Mouse (Mus musculus) heart, embryonic 15.5 days (tissue): Measurements from ENCODE around the gene Tarm1. TPM values are rescaled to one million over a fixed set of nuclear protein-coding genes. Genes with fewer than 3 reads are reported as not detected.
A peak's percentile ranks its signal among the peaks of the same experiment; 100 is the strongest.

Experiments used
- ATAC-seq: fragments of 200-750 bp; cut with Nextera tagmentation; replicated peaks from 2 replicates; pipeline ENCODE4 v1.8.0; 2017; ENCODE audit warnings: low read depth, moderate TSS enrichment; ENCODE audit not compliant: insufficient number of reproducible peaks, insufficient read depth, low FRiP score
- H3K27ac ChIP-seq: fragments of 300-500 bp; sonication (generic); 2 replicates; pipeline ENCODE4 v1.5.1; 2015; ENCODE audit warnings: mild to moderate bottlenecking, inconsistent platforms
- H3K27me3 ChIP-seq: fragments of 300-500 bp; sonication (generic); 2 replicates; pipeline ENCODE4 v1.6.1; 2015; ENCODE audit warnings: inconsistent platforms
- H3K36me3 ChIP-seq: fragments of 300-500 bp; sonication (generic); 2 replicates; pipeline ENCODE4 v1.6.1; 2015; ENCODE audit warnings: mild to moderate bottlenecking, inconsistent platforms
- H3K4me1 ChIP-seq: fragments of 300-500 bp; sonication (generic); replicated peaks from 2 replicates; pipeline ENCODE4 v1.6.1; 2015; ENCODE audit warnings: inconsistent platforms
- H3K4me2 ChIP-seq: fragments of 300-500 bp; sonication (generic); 2 replicates; pipeline ENCODE4 v1.6.1; 2015; ENCODE audit warnings: inconsistent platforms, mild to moderate bottlenecking, moderate library complexity
- H3K4me3 ChIP-seq: fragments of 300-500 bp; sonication (generic); 2 replicates; pipeline ENCODE4 v1.5.1; 2015; ENCODE audit warnings: mild to moderate bottlenecking, inconsistent platforms
- H3K9ac ChIP-seq: fragments of 300-500 bp; sonication (generic); 2 replicates; pipeline ENCODE4 v1.6.1; 2015; ENCODE audit warnings: mild to moderate bottlenecking, inconsistent platforms
- H3K9me3 ChIP-seq: fragments of 300-500 bp; sonication (generic); replicated peaks from 2 replicates; pipeline ENCODE4 v1.6.1; 2016; ENCODE audit warnings: inconsistent platforms
- WGBS: fragments of 180-500 bp; shearing (Covaris S2); methylation state at CpG from one replicate; pipeline ENCODE4 v1.1.7; 2015; ENCODE audit warnings: mixed read lengths; 5-methylcytosine and 5-hydroxymethylcytosine counted together
- polyA plus RNA-seq: library from polyadenylated mRNA; unstranded; fragments of >200 nt; fragmentation: Nextera tagmentation; extraction: Ambion mirVana; gene quantifications from 2 replicates; pipeline ENCODE4 v1.2.1, GENCODE M21; 2015

Gene Tarm1
- polyA plus RNA-seq, 1 experiment from 2014 or later = not detected

DNA sequence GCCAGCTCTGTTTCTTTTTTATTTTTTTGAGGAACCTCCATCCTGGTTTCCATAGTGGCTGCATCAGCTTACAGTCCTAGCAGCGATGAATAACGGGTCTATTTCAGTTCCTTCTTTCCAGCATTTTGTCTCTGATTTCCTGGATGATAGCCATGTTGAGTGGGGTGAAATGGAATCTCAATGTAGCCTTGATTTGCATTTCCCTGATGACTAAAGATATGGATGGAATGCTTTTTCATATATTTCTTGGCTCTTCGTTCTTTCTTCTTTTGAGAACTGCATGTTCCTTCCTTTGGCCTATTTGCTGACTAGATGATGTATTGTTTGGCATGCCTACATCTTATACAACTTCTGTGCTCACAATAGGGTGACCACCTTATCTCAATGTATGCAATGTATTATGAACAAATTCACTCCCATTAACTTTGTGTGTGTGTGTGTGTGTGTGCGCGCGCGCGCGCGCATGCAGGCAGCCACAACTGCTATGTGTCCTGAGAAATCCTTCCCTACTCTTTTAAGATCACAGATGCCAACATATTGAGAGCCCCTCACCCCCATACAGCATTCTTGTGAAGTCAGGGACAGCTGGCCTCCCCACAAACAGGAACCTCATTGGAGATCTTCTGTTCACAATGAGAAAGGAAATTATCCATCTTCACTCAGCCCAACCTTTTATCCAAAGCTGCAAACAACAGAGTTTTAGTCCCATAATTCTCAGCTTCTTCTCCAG is 45.1 kb downstream of the Tarm1 start:
- H3K27ac ChIP-seq = no peak overlapping the region
- no peak overlapping the region for H3K9ac ChIP-seq
- WGBS = 85% methylated on average over 10 of the region's 10 CpGs
- ATAC-seq = no peak
- H3K36me3 ChIP-seq = no peaks in the 10 kb centered on the region
- H3K4me2 ChIP-seq = no peak overlapping the region
- no peak overlapping the region for H3K4me3 ChIP-seq
- no peaks in the 10 kb centered on the region for H3K9me3 ChIP-seq
- no peaks in the 10 kb centered on the region for H3K4me1 ChIP-seq
- H3K27me3 ChIP-seq = no peaks in the 10 kb centered on the region

DNA sequence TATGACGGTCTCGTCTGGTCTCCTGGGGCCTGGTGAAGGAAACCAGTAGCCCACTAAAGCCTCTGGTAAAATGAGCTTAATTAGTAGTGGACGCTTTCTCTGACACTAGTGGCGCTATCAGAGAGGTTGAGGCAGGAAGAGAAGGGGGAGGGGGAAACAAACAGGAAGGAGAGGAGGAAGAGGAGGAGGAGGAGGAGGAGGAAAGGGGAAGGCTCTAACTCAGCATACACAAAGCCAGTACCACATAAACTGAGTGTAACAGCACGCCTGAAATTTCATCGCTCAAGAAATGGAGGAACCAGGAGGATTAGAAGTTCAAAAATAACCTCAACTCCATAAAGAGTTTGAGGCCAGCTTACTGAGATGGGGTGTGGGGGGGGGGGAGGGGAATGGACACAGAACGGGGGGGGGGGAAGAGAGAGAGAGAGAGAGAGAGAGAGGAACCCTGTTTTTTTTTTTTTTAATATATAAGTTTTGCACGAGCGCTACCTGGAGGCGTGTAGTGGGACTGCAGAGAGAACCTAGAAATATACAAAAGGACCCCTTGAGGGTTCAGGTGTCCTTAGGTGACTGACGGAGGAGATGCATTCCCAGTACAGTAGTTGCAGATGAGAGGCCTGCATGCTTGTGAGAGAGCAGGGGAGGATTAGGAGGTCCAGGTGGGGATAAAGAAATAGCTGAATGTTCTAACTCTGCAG is 48.8 kb downstream of the Tarm1 start:
- WGBS = 49% methylated on average over 11 of the region's 11 CpGs

GRCm38 (mm10) chr7:3452821-3453485 is 49.5 kb downstream of the Tarm1 start:
- H3K27ac ChIP-seq = no peak overlapping the region
- ATAC-seq = no peak
- H3K4me3 ChIP-seq = no peak overlapping the region
- no peaks in the 10 kb centered on the region for H3K36me3 ChIP-seq
- H3K9me3 ChIP-seq = no peaks in the 10 kb centered on the region
- WGBS = 45% methylated on average over 12 of the region's 12 CpGs
- H3K9ac ChIP-seq = no peak overlapping the region
- H3K4me1 ChIP-seq = no peaks in the 10 kb centered on the region
- H3K4me2 ChIP-seq = no peak overlapping the region
- H3K27me3 ChIP-seq = peaks cover 4% of the 10 kb centered on the region; the same call in 1 of the 2 replicates

More for the DNA sequence above, 48.8 kb downstream of the Tarm1 start:
- Histone ChIP-seq H3K4me2 (no peak overlapping the region), H3K9me3 (no peaks in the 10 kb centered on the region), H3K9ac (no peak overlapping the region), H3K36me3 (no peaks in the 10 kb centered on the region), H3K27me3 (peaks cover 4% of the 10 kb centered on the region; the same call in 1 of the 2 replicates), H3K4me1 (no peaks in the 10 kb centered on the region), H3K4me3 (no peak overlapping the region), H3K27ac (no peak overlapping the region)
- ATAC-seq = no peak

- Histone ChIP-seq H3K4me1 (no peaks in the 10 kb centered on the region), H3K27me3 (peaks cover 6% of the 10 kb centered on the region; the same call in 1 of the 2 replicates), H3K36me3 (no peaks in the 10 kb centered on the region), H3K9ac (no peak overlapping the region), H3K4me2 (no peak overlapping the region), H3K4me3 (no peak overlapping the region), H3K27ac (no peak overlapping the region), H3K9me3 (no peaks in the 10 kb centered on the region)
- WGBS = 31% methylated on average over 6 of the region's 6 CpGs
- ATAC-seq = no peak
Observed at GRCm38 (mm10) chr7:3451161-3451560, 51.3 kb downstream of the Tarm1 start.

GRCm38 (mm10) chr7:3450671-3451070 is 51.8 kb downstream of the Tarm1 start:
- no peaks in the 10 kb centered on the region for H3K36me3 ChIP-seq
- no peaks in the 10 kb centered on the region for H3K4me1 ChIP-seq
- H3K27me3 ChIP-seq = peaks cover 6% of the 10 kb centered on the region; the same call in 1 of the 2 replicates
- H3K9ac ChIP-seq = no peak overlapping the region
- H3K4me3 ChIP-seq = no peak overlapping the region
- H3K27ac ChIP-seq = no peak overlapping the region
- WGBS = 45% methylated on average over 5 of the region's 5 CpGs
- no peak overlapping the region for H3K4me2 ChIP-seq
- no peaks in the 10 kb centered on the region for H3K9me3 ChIP-seq
- ATAC-seq = no peak

DNA sequence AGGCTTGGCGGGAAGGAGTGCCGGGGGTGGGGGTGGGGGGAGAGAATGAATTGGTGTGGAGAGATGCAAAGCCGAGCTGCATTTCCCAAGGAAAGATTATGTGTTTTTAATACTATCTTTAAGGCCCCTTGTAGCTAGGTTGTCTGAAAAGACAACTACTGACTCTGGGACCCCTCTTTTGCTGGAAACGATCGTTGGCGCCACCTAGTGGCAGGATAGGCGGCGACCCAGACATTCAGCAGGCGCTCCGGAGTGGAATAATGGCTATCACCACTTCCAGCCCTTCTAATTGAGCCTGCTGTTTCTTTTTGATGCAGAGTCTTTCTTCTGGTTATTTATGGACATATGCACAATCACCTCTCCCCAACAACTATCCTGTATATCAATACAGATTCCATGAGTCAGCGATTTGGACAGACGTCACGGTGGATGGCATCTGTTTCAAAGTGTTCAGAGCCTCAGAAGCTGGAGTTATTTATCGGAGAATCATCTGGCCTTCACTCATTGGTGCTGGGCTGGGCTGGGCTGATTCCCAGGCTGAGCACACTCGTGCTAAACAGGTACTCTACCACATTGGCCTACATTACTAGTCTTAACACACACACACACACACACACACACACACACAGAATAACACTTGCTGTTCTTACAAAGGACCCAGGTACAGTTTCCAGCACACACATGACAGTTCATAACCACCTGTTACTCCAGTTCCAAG is 53.5 kb downstream of the Tarm1 start:
- Histone ChIP-seq H3K27ac (no peak overlapping the region), H3K4me2 (peak overlapping the region; percentile 16; the same call in 1 of the 2 replicates), H3K9ac (no peak overlapping the region), H3K27me3 (peaks cover 6% of the 10 kb centered on the region; the same call in 1 of the 2 replicates), H3K9me3 (no peaks in the 10 kb centered on the region), H3K4me3 (no peak overlapping the region), H3K4me1 (no peaks in the 10 kb centered on the region), H3K36me3 (no peaks in the 10 kb centered on the region)
- WGBS = 19% methylated on average over 15 of the region's 15 CpGs
- no peak for ATAC-seq

DNA sequence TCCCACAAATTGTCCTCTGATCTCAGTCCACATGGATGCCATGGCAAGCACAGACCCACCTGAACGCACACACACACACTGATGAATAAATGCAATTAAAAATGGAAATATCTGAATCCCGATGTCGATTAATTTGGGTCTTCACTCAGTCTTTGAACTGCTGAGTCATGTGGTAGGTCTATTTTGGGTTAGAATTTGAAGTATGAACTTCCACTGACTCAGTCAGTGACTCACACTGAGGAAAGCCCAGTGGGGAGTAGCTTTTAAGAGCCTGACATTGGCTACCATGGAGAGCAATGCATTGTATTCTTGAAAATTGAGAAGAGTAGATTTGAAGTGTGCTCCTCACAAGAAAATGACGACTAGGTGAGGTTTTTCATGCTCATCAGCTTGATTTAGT is 55.4 kb downstream of the Tarm1 start:
- H3K9ac ChIP-seq = no peak overlapping the region
- no peak overlapping the region for H3K4me3 ChIP-seq
- no peaks in the 10 kb centered on the region for H3K9me3 ChIP-seq
- WGBS = 76% methylated on average over 4 of the region's 4 CpGs
- peaks cover 6% of the 10 kb centered on the region; the same call in 1 of the 2 replicates for H3K27me3 ChIP-seq
- H3K27ac ChIP-seq = no peak overlapping the region
- no peak overlapping the region for H3K4me2 ChIP-seq
- H3K4me1 ChIP-seq = no peaks in the 10 kb centered on the region
- H3K36me3 ChIP-seq = no peaks in the 10 kb centered on the region
- ATAC-seq = no peak

- no peak for ATAC-seq
- Histone ChIP-seq H3K27me3 (peaks cover 6% of the 10 kb centered on the region; the same call in 1 of the 2 replicates), H3K4me2 (no peak overlapping the region), H3K9me3 (no peaks in the 10 kb centered on the region), H3K4me1 (no peaks in the 10 kb centered on the region), H3K4me3 (no peak overlapping the region), H3K9ac (no peak overlapping the region), H3K27ac (no peak overlapping the region), H3K36me3 (no peaks in the 10 kb centered on the region)
- WGBS = 75% methylated on average over 3 of the region's 3 CpGs
Observed at GRCm38 (mm10) chr7:3446584-3446983, 55.8 kb downstream of the Tarm1 start.

GRCm38 (mm10) chr7:3444678-3445077 is 57.7 kb downstream of the Tarm1 start:
- WGBS = 74% methylated on average over 3 of the region's 3 CpGs
- peaks cover 2% of the 10 kb centered on the region; the same call in 1 of the 2 replicates for H3K27me3 ChIP-seq
- H3K9ac ChIP-seq = no peak overlapping the region
- no peak for ATAC-seq
- H3K4me1 ChIP-seq = no peaks in the 10 kb centered on the region
- no peak overlapping the region for H3K4me2 ChIP-seq
- H3K27ac ChIP-seq = no peak overlapping the region
- H3K36me3 ChIP-seq = no peaks in the 10 kb centered on the region
- no peak overlapping the region for H3K4me3 ChIP-seq
- no peaks in the 10 kb centered on the region for H3K9me3 ChIP-seq

DNA sequence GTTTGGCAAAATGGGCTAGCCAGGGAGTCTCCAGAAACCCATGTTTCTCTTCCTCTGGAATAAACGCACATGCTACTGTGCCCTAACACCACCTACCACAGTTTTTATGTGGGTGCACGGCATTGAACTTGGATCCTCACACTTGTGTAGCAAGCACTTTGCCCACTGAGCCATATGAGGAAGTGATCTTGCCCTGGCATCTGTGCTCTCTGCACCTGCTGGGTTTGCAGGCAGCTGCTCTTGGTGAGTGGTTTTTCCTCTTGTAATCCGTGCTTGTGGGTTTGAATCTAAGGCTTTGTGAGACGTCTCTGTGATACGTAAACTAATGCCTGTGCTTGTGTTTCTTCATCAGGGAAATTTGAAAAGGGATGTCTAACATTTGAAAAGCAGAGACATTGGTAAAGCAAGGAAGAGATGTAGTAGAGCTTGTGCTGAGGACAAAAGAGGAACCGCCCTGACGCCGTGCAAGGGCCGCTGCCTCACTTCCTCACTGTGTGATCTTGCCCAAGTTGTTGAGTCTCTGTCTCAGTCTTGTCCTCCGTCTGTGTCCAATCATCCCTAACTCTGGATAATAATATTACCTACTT is 59.9 kb downstream of the Tarm1 start:
- no peak for ATAC-seq

More for the DNA sequence above, 59.9 kb downstream of the Tarm1 start:
- H3K9ac ChIP-seq = no peak overlapping the region
- no peaks in the 10 kb centered on the region for H3K9me3 ChIP-seq
- H3K4me1 ChIP-seq = peaks cover 12% of the 10 kb centered on the region
- H3K27ac ChIP-seq = no peak overlapping the region
- WGBS = 80% methylated on average over 10 of the region's 10 CpGs
- H3K27me3 ChIP-seq = 0 out of 2 replicates have a peak, but pooled peaks cover 2% of the 10 kb centered on the region
- no peaks in the 10 kb centered on the region for H3K36me3 ChIP-seq
- H3K4me2 ChIP-seq = no peak overlapping the region
- no peak overlapping the region for H3K4me3 ChIP-seq
